ENCODE assay signal across 9 mouse cellular contexts in genomic region chr4:144998808-144999571, GRCm38 (mm10).
A peak's percentile ranks its signal among the peaks of the same experiment; 100 is the strongest.
DNase-seq lines count a peak whose midpoint lies in the region; ATAC-seq and TF ChIP-seq lines count a peak whose summit lies in the region.
"Had no signal": no experiment of that assay in that cellular context is flagged by ENCODE, and none has a peak within 500 bp of the region (broad histone marks: within the 10 kb centered on the region; RNA-seq: fewer than 3 reads in every experiment).

No protein-coding gene starts in this region.

- no peaks in the 10 kb centered on the region for H3K79me2 ChIP-seq in CH12.LX (replicated peaks; ENCODE audit: control insufficient read depth, extremely low read depth, insufficient read depth, poor library complexity, severe bottlenecking)

- peaks cover 54% of the 10 kb centered on the region for H3K4me1 ChIP-seq in heart, embryonic 12.5 days (replicated peaks)
- peaks cover 18 to 40% of the 10 kb centered on the region in 2 experiments for H3K4me1 ChIP-seq in CH12.LX (ENCODE audit: control insufficient read depth in 1 of 2, insufficient read depth in 2 of 2)
- peaks cover 13% of the 10 kb centered on the region for H3K4me1 ChIP-seq in forebrain, embryonic 16.5 days (replicated peaks; ENCODE audit: control insufficient read depth, insufficient read depth, low read length)
- H3K4me1 ChIP-seq in liver, postnatal 0 days (ENCODE audit: insufficient read depth) = peaks cover 71% of the 10 kb centered on the region

- in situ Hi-C loops in CH12.LX (cut with MboI; ENCODE audit: low pct_ligation_motif_present, low pct_unique_long_range_greater_than_20kb, low sequenced_read_pairs) = no loop called here

- dilution Hi-C loops in CH12.LX (cut with MboI; ENCODE audit: extremely low pct_ligation_motif_present, extremely low pct_unique_long_range_greater_than_20kb, low sequenced_read_pairs) = loop anchor here (25.0 kb wide), 1 partner anchor 112 kb away; the partner anchor contains the start of gene Dhrs3

- TF ChIP-seq RAD21 in CH12.LX (IDR thresholded peaks at IDR 0.05; ENCODE audit: low read depth, low read length) = no peak

- 0 out of 2 replicates have a peak overlapping the region, but pooled peaks have one; percentile 2 for H3K4me2 ChIP-seq in heart, embryonic 12.5 days
- no peak overlapping the region for H3K4me2 ChIP-seq in CH12.LX (ENCODE audit: insufficient read depth, low read depth, poor library complexity, severe bottlenecking)
- no peak overlapping the region for H3K4me2 ChIP-seq in forebrain, embryonic 16.5 days (ENCODE audit: low read length)
- H3K4me2 ChIP-seq in liver, postnatal 0 days (ENCODE audit: low read depth, low read length) = peak overlapping the region; percentile 63

- H3K4me3 ChIP-seq in heart, embryonic 12.5 days = no peak overlapping the region
- H3K4me3 ChIP-seq in CH12.LX (replicated peaks in 1 of 3; ENCODE audit: low read depth in 2 of 3, low read length in 2 of 3, poor library complexity in 1 of 3) = no peak overlapping the region
- H3K4me3 ChIP-seq in forebrain, embryonic 16.5 days (replicated peaks; ENCODE audit: low read length) = no peak overlapping the region
- no peak overlapping the region for H3K4me3 ChIP-seq in liver, postnatal 0 days (ENCODE audit: low read depth, low read length)

- H3K9me3 ChIP-seq in heart, embryonic 12.5 days (replicated peaks) = no peaks in the 10 kb centered on the region
- H3K9me3 ChIP-seq in CH12.LX (replicated peaks; ENCODE audit: low read length) = no peaks in the 10 kb centered on the region
- no peaks in the 10 kb centered on the region for H3K9me3 ChIP-seq in forebrain, embryonic 16.5 days (ENCODE audit: control insufficient read depth, low read length)
- no peaks in the 10 kb centered on the region for H3K9me3 ChIP-seq in liver, postnatal 0 days (ENCODE audit: low read length)

- H3K27ac ChIP-seq in heart, embryonic 12.5 days (ENCODE audit: poor library complexity, severe bottlenecking) = peak overlapping the region; percentile 87
- H3K27ac ChIP-seq in CH12.LX (ENCODE audit: insufficient read depth, low read depth) = no peak overlapping the region
- H3K27ac ChIP-seq in forebrain, embryonic 16.5 days (ENCODE audit: low read length) = 0 out of 2 replicates have a peak overlapping the region, but pooled peaks have one; percentile 2
- peak overlapping the region; percentile 94 for H3K27ac ChIP-seq in liver, postnatal 0 days (ENCODE audit: low read depth)

- H3K36me3 ChIP-seq in heart, embryonic 12.5 days = peaks cover 8% of the 10 kb centered on the region; the same call in 1 of the 2 replicates
- H3K36me3 ChIP-seq in CH12.LX (replicated peaks in 1 of 2; ENCODE audit: control insufficient read depth in 1 of 2, insufficient read depth in 1 of 2, low read length in 1 of 2) = peaks cover 3 to 38% of the 10 kb centered on the region in 2 experiments
- H3K36me3 ChIP-seq in forebrain, embryonic 16.5 days (ENCODE audit: control insufficient read depth, insufficient read depth) = no peaks in the 10 kb centered on the region
- H3K36me3 ChIP-seq in liver, postnatal 0 days (replicated peaks; ENCODE audit: insufficient read depth, low read length) = peaks cover 5% of the 10 kb centered on the region; the same call in 1 of the 2 replicates

- WGBS in heart, embryonic 12.5 days = 75% methylated on average over 2 of the region's 2 CpGs
- WGBS in forebrain, embryonic 16.5 days = 80% methylated on average over 2 of the region's 2 CpGs
- WGBS in liver, postnatal 0 days (ENCODE audit: insufficient replicate concordance) = 61% methylated on average over 2 of the region's 2 CpGs

- no peak for TF ChIP-seq CTCF in CH12.LX (conservative IDR thresholded peaks at IDR 0.05 in 1 of 2, IDR thresholded peaks at IDR 0.05 in 1 of 2; ENCODE audit: low read depth in 2 of 2, low read length in 2 of 2)
- no peak for TF ChIP-seq CTCF in liver, postnatal 0 days (IDR thresholded peaks at IDR 0.05; ENCODE audit: low read depth)

- ATAC-seq in heart, embryonic 12.5 days (ENCODE audit: insufficient number of reproducible peaks, low FRiP score) = no peak
- ATAC-seq in forebrain, embryonic 16.5 days = no peak; the same call in 1 of the 2 replicates
- peak; percentile 71 for ATAC-seq in liver, postnatal 0 days

- DNase-seq in heart, postnatal 25 days (ENCODE audit: low spot score) = no peak
- peak; percentile 45 for DNase-seq in CH12.LX (ENCODE audit: extremely low read depth)
- DNase-seq in liver, postnatal 0 days = no peak
- no peak for DNase-seq in Muller cell, postnatal 12 days (ENCODE audit: inconsistent ontology term)
- DNase-seq in urinary bladder, postnatal 4 days (ENCODE audit: low spot score in 2 of 2) = no peak
- DNase-seq in layer of hippocampus, postnatal 36 days = no peak
- DNase-seq: cerebellum, adult 11 months had no signal

- TF ChIP-seq POLR2A in CH12.LX (IDR thresholded peaks at IDR 0.05; ENCODE audit: low read depth, low read length) = no peak

- TF ChIP-seq EP300 in CH12.LX (IDR thresholded peaks at IDR 0.05; ENCODE audit: low read length) = 0 out of 2 replicates have a peak, but pooled peaks have one; percentile 17
- peak; percentile 32 for TF ChIP-seq EP300 in liver, postnatal 0 days (IDR thresholded peaks at IDR 0.05; ENCODE audit: low read depth)

- H3K27me3 ChIP-seq in heart, embryonic 12.5 days (replicated peaks) = no peaks in the 10 kb centered on the region
- no peaks in the 10 kb centered on the region for H3K27me3 ChIP-seq in CH12.LX (replicated peaks)
- no peaks in the 10 kb centered on the region for H3K27me3 ChIP-seq in forebrain, embryonic 16.5 days (replicated peaks; ENCODE audit: control insufficient read depth, insufficient read depth, low read length)
- H3K27me3 ChIP-seq in liver, postnatal 0 days (ENCODE audit: insufficient read depth, low read length) = no peaks in the 10 kb centered on the region

- intact Hi-C loops in heart, postnatal 25 days (cut with DNase I) = loop anchor here (5.0 kb wide), 1 partner anchor 107 kb away; the partner anchor contains the start of gene Dhrs3

- 0 out of 2 replicates have a peak overlapping the region, but pooled peaks have one; percentile 36 for H3K9ac ChIP-seq in heart, embryonic 12.5 days
- H3K9ac ChIP-seq in CH12.LX (ENCODE audit: insufficient read depth, low read depth) = no peak overlapping the region
- no peak overlapping the region for H3K9ac ChIP-seq in forebrain, embryonic 16.5 days (replicated peaks; ENCODE audit: low read depth, low read length)
- peak overlapping the region; percentile 55 for H3K9ac ChIP-seq in liver, postnatal 0 days (replicated peaks)

TF ChIP-seq in CH12.LX, 34 proteins besides CTCF, POLR2A, EP300 and RAD21:
- TF ChIP-seq RCOR1 (conservative IDR thresholded peaks at IDR 0.05; ENCODE audit: low read depth, low read length) (no peak), POLR2AphosphoS2 (IDR thresholded peaks at IDR 0.05; ENCODE audit: low read depth, low read length) (no peak), MAZ (IDR thresholded peaks at IDR 0.05; ENCODE audit: low read depth, low read length) (no peak), ZKSCAN1 (IDR thresholded peaks at IDR 0.05; ENCODE audit: borderline replicate concordance, low read depth, low read length) (no peak), E2F4 (IDR thresholded peaks at IDR 0.05; ENCODE audit: insufficient replicate concordance, low read depth, low read length) (no peak), ZNF384 (IDR thresholded peaks at IDR 0.05; ENCODE audit: low read depth, low read length) (no peak), ELF1 (IDR thresholded peaks at IDR 0.05; ENCODE audit: low read depth, low read length) (no peak), USF1 (IDR thresholded peaks at IDR 0.05; ENCODE audit: low read depth, low read length) (no peak)

Comparison
In these comparisons a context has a peak if more than half of its experiments do, and no peak if none do; other contexts are left out.
1. H3K4me2 ChIP-seq: peak in heart, embryonic 12.5 days (single experiment) and liver, postnatal 0 days (single experiment); none in CH12.LX (single experiment) and forebrain, embryonic 16.5 days (single experiment).
2. H3K9ac ChIP-seq: peak in heart, embryonic 12.5 days (single experiment) and liver, postnatal 0 days (single experiment); none in CH12.LX (single experiment) and forebrain, embryonic 16.5 days (single experiment).